Mouse (Mus musculus) testis, adult 2 months (tissue): ENCODE measurements around the gene Otos.

Experiments
- CTCF ChIP-seq: fragments of 200-500 bp; IDR thresholded peaks from 2 replicates; pipeline ENCODE4 v1.5.1; 2012; ENCODE audit warnings: low read depth, mild to moderate bottlenecking, inconsistent platforms, low read length, moderate library complexity; ENCODE audit not compliant: control insufficient read depth, insufficient read depth, insufficient replicate concordance
- POLR2A ChIP-seq: fragments of 200-500 bp; IDR thresholded peaks from 2 replicates; pipeline ENCODE4 v1.6.1; 2012; ENCODE audit warnings: low read depth, mild to moderate bottlenecking, inconsistent platforms, low read length, moderate library complexity; ENCODE audit not compliant: control insufficient read depth

GRCm38 (mm10) chr1:92653179-92653578, 4.5 kb upstream of the Otos start:
- TF ChIP-seq POLR2A = no peak
- no peak for TF ChIP-seq CTCF
